Mouse (Mus musculus): Measurements from ENCODE around the gene Fcer1a. TPM values are rescaled to one million over a fixed set of nuclear protein-coding genes. Genes with fewer than 3 reads are reported as not detected.
"Not testable (repeated sequence)": the region's sequence is repeated elsewhere in the genome, so short reads cannot be mapped to it uniquely, and the experiment has no call there.

Fcer1a gene
- polyA plus RNA-seq (2015; fragmentation: Nextera tagmentation; extraction: Ambion mirVana) = 0.12 and 0.23 TPM in 2 replicates

GRCm38 (mm10) chr1:173227081-173227480 is at the start of gene Fcer1a:
TSS of gene Fcer1a (minus strand) at chr1:173227214.
- Histone ChIP-seq H3K4me3 (replicated peaks) (no peak within 1 kb of the TSS), H3K27ac (replicated peaks) (no peak within 1 kb of the TSS), H3K4me2 (no peak within 1 kb of the TSS), H3K9ac (no peak within 1 kb of the TSS), H3K36me3 (replicated peaks) (no peaks in the 10 kb centered on the region), H3K27me3 (no peaks in the 10 kb centered on the region), H3K4me1 (replicated peaks) (no peaks in the 10 kb centered on the region), H3K9me3 (replicated peaks) (no peaks in the 10 kb centered on the region)
- 31% methylated on average over 2 of the region's 2 CpGs for WGBS (ENCODE audit: insufficient replicate concordance)
- no peak for ATAC-seq (ENCODE audit: insufficient read depth)

- no peak within 1 kb of the TSS for H3K4me2 ChIP-seq
- no peak within 1 kb of the TSS for H3K27ac ChIP-seq (replicated peaks)
- H3K4me3 ChIP-seq (replicated peaks) = no peak within 1 kb of the TSS
- H3K27me3 ChIP-seq = no peaks in the 10 kb centered on the region
- H3K4me1 ChIP-seq (replicated peaks) = no peaks in the 10 kb centered on the region
- no peak within 1 kb of the TSS for H3K9ac ChIP-seq
- no peak for ATAC-seq (ENCODE audit: insufficient read depth)
- no peaks in the 10 kb centered on the region for H3K36me3 ChIP-seq (replicated peaks)
- H3K9me3 ChIP-seq (replicated peaks) = no peaks in the 10 kb centered on the region
Observed at GRCm38 (mm10) chr1:173265701-173266100, 38.7 kb upstream of the Fcer1a start, which contains the start of gene Olfr418. TSS of gene Olfr418 (plus strand) at chr1:173266001.

GRCm38 (mm10) chr1:173249888-173250287 is 22.9 kb upstream of the Fcer1a start:
- H3K9ac ChIP-seq = no peak overlapping the region
- no peaks in the 10 kb centered on the region for H3K9me3 ChIP-seq (replicated peaks)
- no peaks in the 10 kb centered on the region for H3K27me3 ChIP-seq
- no peak for ATAC-seq (ENCODE audit: insufficient read depth)
- H3K4me1 ChIP-seq (replicated peaks) = no peaks in the 10 kb centered on the region
- no peak overlapping the region for H3K4me2 ChIP-seq
- H3K27ac ChIP-seq (replicated peaks) = no peak overlapping the region
- H3K36me3 ChIP-seq (replicated peaks) = no peaks in the 10 kb centered on the region
- WGBS (ENCODE audit: insufficient replicate concordance) = 67% methylated on average over 3 of the region's 3 CpGs
- no peak overlapping the region for H3K4me3 ChIP-seq (replicated peaks)

GRCm38 (mm10) chr1:173237004-173237403 is 10.0 kb upstream of the Fcer1a start:
- H3K9me3 ChIP-seq (replicated peaks); H3K27me3 ChIP-seq; H3K9ac ChIP-seq; H3K36me3 ChIP-seq (replicated peaks); H3K4me2 ChIP-seq; H3K27ac ChIP-seq (replicated peaks); H3K4me3 ChIP-seq (replicated peaks); ATAC-seq (ENCODE audit: insufficient read depth); H3K4me1 ChIP-seq (replicated peaks): not testable (repeated sequence)
- WGBS (ENCODE audit: insufficient replicate concordance) = 54% methylated on average over 1 of the region's 1 CpGs

GRCm38 (mm10) chr1:173216481-173216880 is 10.5 kb downstream of the Fcer1a start:
- WGBS (ENCODE audit: insufficient replicate concordance) = 67% methylated on average over 3 of the region's 3 CpGs
- no peak overlapping the region for H3K4me3 ChIP-seq (replicated peaks)
- no peak overlapping the region for H3K27ac ChIP-seq (replicated peaks)
- H3K4me1 ChIP-seq (replicated peaks) = no peaks in the 10 kb centered on the region
- no peak for ATAC-seq (ENCODE audit: insufficient read depth)
- H3K36me3 ChIP-seq (replicated peaks) = no peaks in the 10 kb centered on the region
- no peak overlapping the region for H3K9ac ChIP-seq
- no peaks in the 10 kb centered on the region for H3K9me3 ChIP-seq (replicated peaks)
- H3K4me2 ChIP-seq = no peak overlapping the region
- H3K27me3 ChIP-seq = no peaks in the 10 kb centered on the region

GRCm38 (mm10) chr1:173212092-173212491 is 14.9 kb downstream of the Fcer1a start, which contains the start of gene Olfr1404:
TSS of gene Olfr1404 (plus strand) at chr1:173212392.
- Histone ChIP-seq H3K4me2 (no peak within 1 kb of the TSS), H3K9ac (no peak within 1 kb of the TSS), H3K9me3 (replicated peaks) (no peaks in the 10 kb centered on the region), H3K27ac (replicated peaks) (no peak within 1 kb of the TSS), H3K4me1 (replicated peaks) (no peaks in the 10 kb centered on the region), H3K27me3 (no peaks in the 10 kb centered on the region), H3K4me3 (replicated peaks) (no peak within 1 kb of the TSS), H3K36me3 (replicated peaks) (no peaks in the 10 kb centered on the region)
- ATAC-seq (ENCODE audit: insufficient read depth) = no peak
- WGBS (ENCODE audit: insufficient replicate concordance) = 54% methylated on average over 5 of the region's 5 CpGs

GRCm38 (mm10) chr1:173197508-173197907 is 29.5 kb downstream of the Fcer1a start, which contains the start of gene Olfr218:
TSS of gene Olfr218 (plus strand) at chr1:173197808.
- no peaks in the 10 kb centered on the region for H3K9me3 ChIP-seq (replicated peaks)
- H3K4me1 ChIP-seq (replicated peaks) = no peaks in the 10 kb centered on the region
- H3K9ac ChIP-seq = no peak within 1 kb of the TSS
- 49% methylated on average over 5 of the region's 5 CpGs for WGBS (ENCODE audit: insufficient replicate concordance)
- H3K4me2 ChIP-seq = no peak within 1 kb of the TSS
- H3K27ac ChIP-seq (replicated peaks) = no peak within 1 kb of the TSS
- no peak within 1 kb of the TSS for H3K4me3 ChIP-seq (replicated peaks)
- ATAC-seq (ENCODE audit: insufficient read depth) = no peak
- H3K36me3 ChIP-seq (replicated peaks) = no peaks in the 10 kb centered on the region
- H3K27me3 ChIP-seq = no peaks in the 10 kb centered on the region

- H3K36me3 ChIP-seq (replicated peaks) = no peaks in the 10 kb centered on the region
- H3K9me3 ChIP-seq (replicated peaks) = no peaks in the 10 kb centered on the region
- H3K27ac ChIP-seq (replicated peaks) = no peak overlapping the region
- H3K4me3 ChIP-seq (replicated peaks) = no peak overlapping the region
- no peak overlapping the region for H3K4me2 ChIP-seq
- WGBS (ENCODE audit: insufficient replicate concordance) = 43% methylated on average over 2 of the region's 2 CpGs
- no peaks in the 10 kb centered on the region for H3K27me3 ChIP-seq
- no peak overlapping the region for H3K9ac ChIP-seq
- ATAC-seq (ENCODE audit: insufficient read depth) = no peak
- H3K4me1 ChIP-seq (replicated peaks) = no peaks in the 10 kb centered on the region
Observed at GRCm38 (mm10) chr1:173196359-173196758, 30.7 kb downstream of the Fcer1a start.

GRCm38 (mm10) chr1:173192059-173192458 is 35.0 kb downstream of the Fcer1a start:
- no peak overlapping the region for H3K9ac ChIP-seq
- WGBS (ENCODE audit: insufficient replicate concordance) = 25% methylated on average over 3 of the region's 3 CpGs
- H3K27ac ChIP-seq (replicated peaks) = no peak overlapping the region
- no peaks in the 10 kb centered on the region for H3K27me3 ChIP-seq
- no peak overlapping the region for H3K4me2 ChIP-seq
- no peak overlapping the region for H3K4me3 ChIP-seq (replicated peaks)
- ATAC-seq (ENCODE audit: insufficient read depth) = no peak
- H3K36me3 ChIP-seq (replicated peaks) = no peaks in the 10 kb centered on the region
- H3K4me1 ChIP-seq (replicated peaks) = no peaks in the 10 kb centered on the region
- H3K9me3 ChIP-seq (replicated peaks) = no peaks in the 10 kb centered on the region

GRCm38 (mm10) chr1:173190540-173190939 is 36.5 kb downstream of the Fcer1a start, which contains the start of gene Olfr1406:
TSS of gene Olfr1406 (minus strand) at chr1:173190640.
- Histone ChIP-seq H3K4me2 (no peak within 1 kb of the TSS), H3K4me3 (replicated peaks) (no peak within 1 kb of the TSS), H3K4me1 (replicated peaks) (no peaks in the 10 kb centered on the region), H3K36me3 (replicated peaks) (no peaks in the 10 kb centered on the region), H3K9ac (no peak within 1 kb of the TSS), H3K27ac (replicated peaks) (no peak within 1 kb of the TSS), H3K9me3 (replicated peaks) (no peaks in the 10 kb centered on the region), H3K27me3 (no peaks in the 10 kb centered on the region)
- no peak for ATAC-seq (ENCODE audit: insufficient read depth)
- WGBS (ENCODE audit: insufficient replicate concordance) = 37% methylated on average over 3 of the region's 3 CpGs

GRCm38 (mm10) chr1:173174154-173174842 is 52.7 kb downstream of the Fcer1a start:
- H3K36me3 ChIP-seq (replicated peaks) = no peaks in the 10 kb centered on the region
- no peak overlapping the region for H3K4me3 ChIP-seq (replicated peaks)
- no peak overlapping the region for H3K4me2 ChIP-seq
- no peaks in the 10 kb centered on the region for H3K4me1 ChIP-seq (replicated peaks)
- no peak overlapping the region for H3K27ac ChIP-seq (replicated peaks)
- no peak for ATAC-seq (ENCODE audit: insufficient read depth)
- no peaks in the 10 kb centered on the region for H3K27me3 ChIP-seq
- H3K9me3 ChIP-seq (replicated peaks) = no peaks in the 10 kb centered on the region
- no peak overlapping the region for H3K9ac ChIP-seq
